Mouse (Mus musculus): Measurements from ENCODE around the gene Abca2. TPM values are rescaled to one million over a fixed set of nuclear protein-coding genes. Genes with fewer than 3 reads are reported as not detected.

Abca2 gene
- polyA plus RNA-seq, 1 experiment from 2014 or later, result 3.8 TPM

- no peaks in the 10 kb centered on the region for H3K9me3 ChIP-seq (ENCODE audit: control insufficient read depth, low read length)
Measured at GRCm38 (mm10) chr2:25469969-25470368, 41.5 kb downstream of the Abca2 start, which contains the start of gene Ptgds. Gene Ptgds, minus strand, starts transcription at chr2:25470046.

DNA sequence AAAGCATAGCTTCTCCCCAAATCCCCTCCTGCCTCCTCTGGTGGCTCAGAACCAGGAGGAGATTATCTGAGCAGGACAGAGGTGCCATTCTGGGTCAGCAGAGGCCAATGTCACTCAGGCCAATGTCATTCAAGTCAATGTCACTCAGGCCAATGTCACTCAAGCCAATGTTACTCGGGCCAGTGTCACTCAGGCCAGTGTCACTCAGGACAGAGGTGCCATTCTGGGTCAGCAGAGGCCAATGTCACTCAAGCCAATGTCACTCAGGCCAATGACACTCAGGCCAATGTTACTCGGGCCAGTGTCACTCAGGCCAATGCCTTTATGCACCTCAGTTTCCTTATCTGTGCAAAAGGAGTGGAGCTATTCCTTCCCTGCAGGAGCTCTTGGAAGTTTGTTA is 44.0 kb downstream of the Abca2 start:
- ATAC-seq (ENCODE audit: insufficient number of reproducible peaks, low FRiP score, low TSS enrichment, low read depth) (no peak), DNase-seq (ENCODE audit: low spot score) (no peak)
- 88% methylated on average over 2 of the region's 2 CpGs for WGBS
- Histone ChIP-seq H3K4me1 (ENCODE audit: control insufficient read depth, insufficient read depth, low read length) (no peaks in the 10 kb centered on the region), H3K4me3 (ENCODE audit: low read depth, low read length) (no peak overlapping the region), H3K4me2 (ENCODE audit: low read depth, severe bottlenecking) (no peak overlapping the region), H3K9ac (ENCODE audit: low read length) (no peak overlapping the region), H3K27ac (replicated peaks; ENCODE audit: low read depth, low read length) (no peak overlapping the region), H3K9me3 (ENCODE audit: control insufficient read depth, low read length) (no peaks in the 10 kb centered on the region), H3K36me3 (ENCODE audit: control insufficient read depth, insufficient read depth, low read length) (no peaks in the 10 kb centered on the region), H3K27me3 (ENCODE audit: control insufficient read depth, insufficient read depth, low read length) (no peaks in the 10 kb centered on the region)

More at GRCm38 (mm10) chr2:25469969-25470368, 41.5 kb downstream of the Abca2 start, which contains the start of gene Ptgds:
- H3K4me1 ChIP-seq (ENCODE audit: control insufficient read depth, insufficient read depth, low read length), result peaks cover 5% of the 10 kb centered on the region; the same call in 1 of the 2 replicates
- H3K4me2 ChIP-seq (ENCODE audit: low read depth, severe bottlenecking), result no peak within 1 kb of the TSS
- no peak within 1 kb of the TSS for H3K4me3 ChIP-seq (ENCODE audit: low read depth, low read length)
- ATAC-seq (ENCODE audit: insufficient number of reproducible peaks, low FRiP score, low TSS enrichment, low read depth) (no peak), DNase-seq (ENCODE audit: low spot score) (no peak)
- no peaks in the 10 kb centered on the region for H3K36me3 ChIP-seq (ENCODE audit: control insufficient read depth, insufficient read depth, low read length)
- H3K27me3 ChIP-seq (ENCODE audit: control insufficient read depth, insufficient read depth, low read length), result no peaks in the 10 kb centered on the region
- no peak within 1 kb of the TSS for H3K9ac ChIP-seq (ENCODE audit: low read length)
- H3K27ac ChIP-seq (replicated peaks; ENCODE audit: low read depth, low read length), result no peak within 1 kb of the TSS
- WGBS, result 49% methylated on average over 6 of the region's 6 CpGs

GRCm38 (mm10) chr2:25477541-25477940 is 49.0 kb downstream of the Abca2 start:
- no peaks in the 10 kb centered on the region for H3K27me3 ChIP-seq (ENCODE audit: control insufficient read depth, insufficient read depth, low read length)
- H3K4me3 ChIP-seq (ENCODE audit: low read depth, low read length), result no peak overlapping the region
- H3K36me3 ChIP-seq (ENCODE audit: control insufficient read depth, insufficient read depth, low read length), result no peaks in the 10 kb centered on the region
- ATAC-seq (ENCODE audit: insufficient number of reproducible peaks, low FRiP score, low TSS enrichment, low read depth), result no peak
- H3K9me3 ChIP-seq (ENCODE audit: control insufficient read depth, low read length), result no peaks in the 10 kb centered on the region
- H3K4me1 ChIP-seq (ENCODE audit: control insufficient read depth, insufficient read depth, low read length), result no peaks in the 10 kb centered on the region
- H3K27ac ChIP-seq (replicated peaks; ENCODE audit: low read depth, low read length), result no peak overlapping the region
- H3K9ac ChIP-seq (ENCODE audit: low read length), result no peak overlapping the region
- no peak for DNase-seq (ENCODE audit: low spot score)
- 86% methylated on average over 8 of the region's 8 CpGs for WGBS
- no peak overlapping the region for H3K4me2 ChIP-seq (ENCODE audit: low read depth, severe bottlenecking)

GRCm38 (mm10) chr2:25477967-25478675 is 49.6 kb downstream of the Abca2 start:
- no peak for ATAC-seq (ENCODE audit: insufficient number of reproducible peaks, low FRiP score, low TSS enrichment, low read depth)
- H3K4me1 ChIP-seq (ENCODE audit: control insufficient read depth, insufficient read depth, low read length), result no peaks in the 10 kb centered on the region
- no peak overlapping the region for H3K9ac ChIP-seq (ENCODE audit: low read length)
- WGBS, result 96% methylated on average over 3 of the region's 3 CpGs
- H3K9me3 ChIP-seq (ENCODE audit: control insufficient read depth, low read length), result no peaks in the 10 kb centered on the region
- no peak for DNase-seq (ENCODE audit: low spot score)
- no peak overlapping the region for H3K4me3 ChIP-seq (ENCODE audit: low read depth, low read length)
- H3K4me2 ChIP-seq (ENCODE audit: low read depth, severe bottlenecking), result no peak overlapping the region
- no peaks in the 10 kb centered on the region for H3K36me3 ChIP-seq (ENCODE audit: control insufficient read depth, insufficient read depth, low read length)
- H3K27ac ChIP-seq (replicated peaks; ENCODE audit: low read depth, low read length), result no peak overlapping the region
- H3K27me3 ChIP-seq (ENCODE audit: control insufficient read depth, insufficient read depth, low read length), result no peaks in the 10 kb centered on the region

DNA sequence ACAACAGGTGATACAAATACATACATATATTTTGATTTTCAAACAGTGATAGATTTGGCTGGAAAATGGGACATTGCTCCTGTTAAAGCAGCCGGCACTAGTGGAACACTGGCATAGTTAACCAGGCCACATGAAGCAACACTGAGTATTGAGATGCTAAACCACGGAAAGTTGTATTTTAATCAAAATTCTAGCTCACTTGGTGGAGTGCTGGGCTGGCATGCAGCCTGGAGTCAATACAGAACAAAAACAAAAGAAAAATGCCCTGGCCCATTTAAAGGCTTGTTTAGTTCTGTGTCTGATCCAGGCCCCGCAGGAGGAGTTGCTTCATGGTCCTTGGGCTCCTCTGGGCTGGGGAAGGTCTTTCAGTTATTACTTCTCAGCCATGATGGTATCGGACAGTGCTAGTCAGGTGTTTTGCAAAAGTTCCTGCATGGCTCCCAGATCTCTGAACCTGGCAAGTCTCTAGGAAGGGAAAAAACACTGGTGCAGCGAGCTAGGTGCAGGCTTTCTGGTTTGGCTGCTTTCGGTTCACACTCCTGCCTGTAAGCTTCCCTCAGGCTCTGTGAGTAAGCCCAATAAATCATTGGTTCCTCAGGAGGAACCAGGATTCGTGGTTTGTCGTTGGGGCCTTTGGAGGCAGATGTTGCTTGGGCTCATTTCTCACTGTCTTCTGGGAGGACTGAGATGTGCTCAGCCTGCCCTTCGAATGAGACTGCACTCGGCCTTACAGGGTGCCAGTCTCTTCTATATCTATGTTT is 51.2 kb downstream of the Abca2 start:
- ATAC-seq (ENCODE audit: insufficient number of reproducible peaks, low FRiP score, low TSS enrichment, low read depth) (no peak), DNase-seq (ENCODE audit: low spot score) (no peak)
- no peaks in the 10 kb centered on the region for H3K27me3 ChIP-seq (ENCODE audit: control insufficient read depth, insufficient read depth, low read length)
- no peak overlapping the region for H3K4me2 ChIP-seq (ENCODE audit: low read depth, severe bottlenecking)
- no peak overlapping the region for H3K9ac ChIP-seq (ENCODE audit: low read length)
- H3K36me3 ChIP-seq (ENCODE audit: control insufficient read depth, insufficient read depth, low read length), result no peaks in the 10 kb centered on the region
- H3K4me1 ChIP-seq (ENCODE audit: control insufficient read depth, insufficient read depth, low read length), result no peaks in the 10 kb centered on the region
- 64% methylated on average over 10 of the region's 10 CpGs for WGBS
- no peak overlapping the region for H3K4me3 ChIP-seq (ENCODE audit: low read depth, low read length)
- no peaks in the 10 kb centered on the region for H3K9me3 ChIP-seq (ENCODE audit: control insufficient read depth, low read length)
- no peak overlapping the region for H3K27ac ChIP-seq (replicated peaks; ENCODE audit: low read depth, low read length)

DNA sequence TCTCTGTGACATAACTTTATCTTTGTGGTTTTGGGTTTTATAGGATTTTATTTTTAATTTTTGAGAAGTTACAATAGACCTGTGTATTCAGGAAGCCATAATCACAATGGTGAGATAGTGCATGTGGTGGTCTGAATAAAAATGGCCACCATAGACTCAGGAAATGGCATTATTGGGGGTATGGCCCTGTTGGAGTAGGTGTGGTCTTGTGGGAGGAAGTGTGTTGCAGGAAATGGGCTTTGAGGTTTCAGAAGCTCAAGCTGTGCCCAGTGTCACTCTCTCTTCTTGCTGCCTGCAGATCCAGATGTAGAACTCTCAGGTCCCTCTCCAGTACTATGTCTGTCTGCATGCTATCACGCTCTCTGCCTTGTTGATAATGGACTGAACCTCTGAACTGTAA is 52.0 kb downstream of the Abca2 start:
- no peaks in the 10 kb centered on the region for H3K27me3 ChIP-seq (ENCODE audit: control insufficient read depth, insufficient read depth, low read length)
- ATAC-seq (ENCODE audit: insufficient number of reproducible peaks, low FRiP score, low TSS enrichment, low read depth), result no peak

GRCm38 (mm10) chr2:25482969-25483368 is 54.5 kb downstream of the Abca2 start:
- DNase-seq (ENCODE audit: low spot score), result peak; percentile 58
- Histone ChIP-seq H3K27me3 (ENCODE audit: control insufficient read depth, insufficient read depth, low read length) (no peaks in the 10 kb centered on the region), H3K4me3 (ENCODE audit: low read depth, low read length) (no peak overlapping the region), H3K4me2 (ENCODE audit: low read depth, severe bottlenecking) (no peak overlapping the region), H3K9me3 (ENCODE audit: control insufficient read depth, low read length) (no peaks in the 10 kb centered on the region), H3K27ac (replicated peaks; ENCODE audit: low read depth, low read length) (no peak overlapping the region), H3K36me3 (ENCODE audit: control insufficient read depth, insufficient read depth, low read length) (no peaks in the 10 kb centered on the region), H3K4me1 (ENCODE audit: control insufficient read depth, insufficient read depth, low read length) (no peaks in the 10 kb centered on the region), H3K9ac (ENCODE audit: low read length) (no peak overlapping the region)
- no peak for ATAC-seq (ENCODE audit: insufficient number of reproducible peaks, low FRiP score, low TSS enrichment, low read depth)
- 29% methylated on average over 7 of the region's 7 CpGs for WGBS

More for the DNA sequence above, 52.0 kb downstream of the Abca2 start:
- Histone ChIP-seq H3K4me3 (ENCODE audit: low read depth, low read length) (no peak overlapping the region), H3K36me3 (ENCODE audit: control insufficient read depth, insufficient read depth, low read length) (no peaks in the 10 kb centered on the region), H3K9me3 (ENCODE audit: control insufficient read depth, low read length) (no peaks in the 10 kb centered on the region), H3K27ac (replicated peaks; ENCODE audit: low read depth, low read length) (no peak overlapping the region), H3K9ac (ENCODE audit: low read length) (no peak overlapping the region), H3K4me1 (ENCODE audit: control insufficient read depth, insufficient read depth, low read length) (no peaks in the 10 kb centered on the region), H3K4me2 (ENCODE audit: low read depth, severe bottlenecking) (no peak overlapping the region)
- DNase-seq (ENCODE audit: low spot score), result no peak
- WGBS, result 87% methylated on average over 1 of the region's 1 CpGs

- H3K9ac ChIP-seq (ENCODE audit: low read length), result no peak overlapping the region
- WGBS, result 65% methylated on average over 11 of the region's 11 CpGs
- ATAC-seq (ENCODE audit: insufficient number of reproducible peaks, low FRiP score, low TSS enrichment, low read depth), result no peak
Measured at GRCm38 (mm10) chr2:25484901-25485647, 56.6 kb downstream of the Abca2 start.

More at GRCm38 (mm10) chr2:25484901-25485647, 56.6 kb downstream of the Abca2 start:
- Histone ChIP-seq H3K27me3 (ENCODE audit: control insufficient read depth, insufficient read depth, low read length) (no peaks in the 10 kb centered on the region), H3K36me3 (ENCODE audit: control insufficient read depth, insufficient read depth, low read length) (no peaks in the 10 kb centered on the region), H3K4me1 (ENCODE audit: control insufficient read depth, insufficient read depth, low read length) (no peaks in the 10 kb centered on the region), H3K4me3 (ENCODE audit: low read depth, low read length) (no peak overlapping the region), H3K27ac (replicated peaks; ENCODE audit: low read depth, low read length) (no peak overlapping the region), H3K4me2 (ENCODE audit: low read depth, severe bottlenecking) (no peak overlapping the region), H3K9me3 (ENCODE audit: control insufficient read depth, low read length) (no peaks in the 10 kb centered on the region)
- DNase-seq (ENCODE audit: low spot score), result no peak

Data from limb, embryonic 11.5 days (tissue).